Mouse (Mus musculus) midbrain, embryonic 16.5 days (tissue): ENCODE results near the gene Kcnb1. TPM values are rescaled to one million over a fixed set of nuclear protein-coding genes. Genes with fewer than 3 reads are reported as not detected.

Source experiments
- ATAC-seq: fragments of 200-750 bp; cut with Nextera tagmentation; 2 replicates; pipeline ENCODE4 v1.8.0; 2017; ENCODE audit warnings: moderate TSS enrichment
- H3K27ac ChIP-seq: fragments of 300-500 bp; sonication (generic); 2 replicates; pipeline ENCODE4 v1.5.1; 2014; ENCODE audit warnings: mild to moderate bottlenecking, low read length, mixed read lengths
- H3K27me3 ChIP-seq: fragments of 300-500 bp; sonication (generic); 2 replicates; pipeline ENCODE4 v1.6.1; 2014; ENCODE audit warnings: low read depth, low read length, mixed read lengths; ENCODE audit not compliant: control insufficient read depth, insufficient read depth
- H3K36me3 ChIP-seq: fragments of 300-500 bp; sonication (generic); 2 replicates; pipeline ENCODE4 v1.6.1; 2014; ENCODE audit warnings: mild to moderate bottlenecking, low read length, moderate library complexity, mixed read lengths; ENCODE audit not compliant: control insufficient read depth, insufficient read depth
- H3K4me1 ChIP-seq: fragments of 300-500 bp; sonication (generic); 2 replicates; pipeline ENCODE4 v1.6.1; 2014; ENCODE audit warnings: mild to moderate bottlenecking, low read length, mixed read lengths; ENCODE audit not compliant: control insufficient read depth, insufficient read depth
- H3K4me2 ChIP-seq: fragments of 300-500 bp; sonication (generic); 2 replicates; pipeline ENCODE4 v1.6.1; 2014; ENCODE audit warnings: mild to moderate bottlenecking, low read length, mixed read lengths
- H3K4me3 ChIP-seq: fragments of 300-500 bp; sonication (generic); 2 replicates; pipeline ENCODE4 v1.5.1; 2014; ENCODE audit warnings: low read depth, mild to moderate bottlenecking, low read length, moderate library complexity, mixed read lengths
- H3K9ac ChIP-seq: fragments of 300-500 bp; sonication (generic); 2 replicates; pipeline ENCODE4 v1.6.1; 2014; ENCODE audit warnings: low read depth, low read length, mixed read lengths
- H3K9me3 ChIP-seq: fragments of 300-500 bp; sonication (generic); replicated peaks from 2 replicates; pipeline ENCODE4 v1.6.1; 2014; ENCODE audit warnings: mild to moderate bottlenecking, low read length, mixed read lengths; ENCODE audit not compliant: control insufficient read depth, poor library complexity, severe bottlenecking
- WGBS: fragments of 180-500 bp; shearing (Covaris S2); extraction: QIAGEN DNeasy Blood & Tissue Kit; methylation state at CpG from one replicate; pipeline ENCODE4 v1.1.7; 2014; 5-methylcytosine and 5-hydroxymethylcytosine counted together
- polyA plus RNA-seq: library from polyadenylated mRNA; unstranded; fragments of >200 nt; fragmentation: Nextera tagmentation; extraction: Ambion mirVana; gene quantifications from 2 replicates; pipeline ENCODE4 v1.2.1, GENCODE M21; 2015

Gene Kcnb1
- polyA plus RNA-seq, 1 experiment from 2014 or later: 3.9 TPM

- Histone ChIP-seq H3K9ac (no peak overlapping the region), H3K36me3 (no peaks in the 10 kb centered on the region), H3K4me3 (no peak overlapping the region), H3K27ac (no peak overlapping the region), H3K4me2 (no peak overlapping the region), H3K9me3 (no peaks in the 10 kb centered on the region), H3K4me1 (peaks cover 15% of the 10 kb centered on the region; the same call in 1 of the 2 replicates), H3K27me3 (no peaks in the 10 kb centered on the region)
- WGBS: 66% methylated on average over 2 of the region's 2 CpGs
- ATAC-seq: no peak
These were observed 113.2 kb downstream of the Kcnb1 start for GRCm38 (mm10) chr2:167076759-167077158.

GRCm38 (mm10) chr2:167076352-167076751 is 113.6 kb downstream of the Kcnb1 start:
- H3K27me3 ChIP-seq: no peaks in the 10 kb centered on the region
- WGBS: 94% methylated on average over 4 of the region's 4 CpGs
- no peak overlapping the region for H3K4me2 ChIP-seq
- ATAC-seq: no peak
- no peaks in the 10 kb centered on the region for H3K36me3 ChIP-seq
- H3K27ac ChIP-seq: no peak overlapping the region
- peaks cover 11% of the 10 kb centered on the region; the same call in 1 of the 2 replicates for H3K4me1 ChIP-seq
- H3K4me3 ChIP-seq: no peak overlapping the region
- no peak overlapping the region for H3K9ac ChIP-seq
- no peaks in the 10 kb centered on the region for H3K9me3 ChIP-seq

- no peak overlapping the region for H3K27ac ChIP-seq
- no peaks in the 10 kb centered on the region for H3K36me3 ChIP-seq
- WGBS: 96% methylated on average over 5 of the region's 5 CpGs
- peaks cover 10% of the 10 kb centered on the region; the same call in 1 of the 2 replicates for H3K4me1 ChIP-seq
- no peak overlapping the region for H3K4me2 ChIP-seq
- no peak overlapping the region for H3K4me3 ChIP-seq
- H3K27me3 ChIP-seq: no peaks in the 10 kb centered on the region
- no peak overlapping the region for H3K9ac ChIP-seq
- ATAC-seq: no peak
- no peaks in the 10 kb centered on the region for H3K9me3 ChIP-seq
These were observed 115.4 kb downstream of the Kcnb1 start for GRCm38 (mm10) chr2:167074587-167074986.

GRCm38 (mm10) chr2:167071641-167072601 is 118.0 kb downstream of the Kcnb1 start:
- H3K9ac ChIP-seq: peak overlapping the region; percentile 58
- H3K27ac ChIP-seq: peak overlapping the region; percentile 81
- peak; percentile 97 for ATAC-seq
- WGBS: 7% methylated on average over 22 of the region's 22 CpGs
- H3K4me1 ChIP-seq: peaks cover 3% of the 10 kb centered on the region; the same call in 1 of the 2 replicates
- no peaks in the 10 kb centered on the region for H3K27me3 ChIP-seq
- peak overlapping the region; percentile 61 for H3K4me2 ChIP-seq
- H3K4me3 ChIP-seq: peak overlapping the region; percentile 47
- H3K9me3 ChIP-seq: no peaks in the 10 kb centered on the region
- H3K36me3 ChIP-seq: no peaks in the 10 kb centered on the region; the same call in 1 of the 2 replicates

- peak; percentile 14 for ATAC-seq
- 16% methylated on average over 12 of the region's 12 CpGs for WGBS
These were observed 118.7 kb downstream of the Kcnb1 start for GRCm38 (mm10) chr2:167071266-167071640.

GRCm38 (mm10) chr2:167070341-167070740 is 119.6 kb downstream of the Kcnb1 start:
- Histone ChIP-seq H3K27ac (no peak overlapping the region), H3K4me2 (no peak overlapping the region), H3K27me3 (no peaks in the 10 kb centered on the region), H3K9ac (no peak overlapping the region), H3K4me3 (no peak overlapping the region), H3K4me1 (peaks cover 10% of the 10 kb centered on the region), H3K9me3 (no peaks in the 10 kb centered on the region), H3K36me3 (peaks cover 10% of the 10 kb centered on the region)
- no peak for ATAC-seq
- 61% methylated on average over 6 of the region's 6 CpGs for WGBS

More at GRCm38 (mm10) chr2:167071266-167071640, 118.7 kb downstream of the Kcnb1 start:
- Histone ChIP-seq H3K4me3 (peak overlapping the region; percentile 47), H3K4me1 (peaks cover 3% of the 10 kb centered on the region; the same call in 1 of the 2 replicates), H3K4me2 (peak overlapping the region; percentile 61), H3K27me3 (no peaks in the 10 kb centered on the region), H3K9me3 (no peaks in the 10 kb centered on the region), H3K9ac (peak overlapping the region; percentile 58), H3K36me3 (peaks cover 3% of the 10 kb centered on the region; the same call in 1 of the 2 replicates), H3K27ac (peak overlapping the region; percentile 81)

GRCm38 (mm10) chr2:167067575-167067974 is 122.4 kb downstream of the Kcnb1 start:
- 60% methylated on average over 6 of the region's 6 CpGs for WGBS
- no peak overlapping the region for H3K27ac ChIP-seq
- H3K4me3 ChIP-seq: no peak overlapping the region
- no peaks in the 10 kb centered on the region for H3K9me3 ChIP-seq
- H3K36me3 ChIP-seq: peaks cover 16% of the 10 kb centered on the region
- ATAC-seq: no peak
- no peak overlapping the region for H3K4me2 ChIP-seq
- H3K9ac ChIP-seq: no peak overlapping the region
- no peaks in the 10 kb centered on the region for H3K27me3 ChIP-seq
- peaks cover 19% of the 10 kb centered on the region for H3K4me1 ChIP-seq

- H3K4me1 ChIP-seq: peaks cover 17% of the 10 kb centered on the region
- no peaks in the 10 kb centered on the region for H3K27me3 ChIP-seq
- 30% methylated on average over 6 of the region's 6 CpGs for WGBS
- no peak overlapping the region for H3K9ac ChIP-seq
- H3K36me3 ChIP-seq: peaks cover 16% of the 10 kb centered on the region
- ATAC-seq: no peak
- H3K9me3 ChIP-seq: no peaks in the 10 kb centered on the region
- no peak overlapping the region for H3K4me3 ChIP-seq
- no peak overlapping the region for H3K4me2 ChIP-seq
- no peak overlapping the region for H3K27ac ChIP-seq
These were observed 123.1 kb downstream of the Kcnb1 start for GRCm38 (mm10) chr2:167066528-167067516.
